Mouse (Mus musculus): ENCODE data around the gene Bckdha. TPM values are rescaled to one million over a fixed set of nuclear protein-coding genes. Genes with fewer than 3 reads are reported as not detected.

The Bckdha gene
- polyA plus RNA-seq, 1 experiment from 2014 or later, result 42.7 TPM

GRCm38 (mm10) chr7:25585351-25586204, 73.2 kb downstream of the Bckdha start:
- H3K4me3 ChIP-seq, result no peak overlapping the region
- H3K36me3 ChIP-seq (replicated peaks), result no peaks in the 10 kb centered on the region
- no peaks in the 10 kb centered on the region for H3K4me1 ChIP-seq
- H3K27ac ChIP-seq, result no peak overlapping the region
- no peak for ATAC-seq (replicated peaks)
- no peak overlapping the region for H3K4me2 ChIP-seq
- H3K9ac ChIP-seq, result no peak overlapping the region
- no peaks in the 10 kb centered on the region for H3K27me3 ChIP-seq (replicated peaks)
- WGBS, result 80% methylated on average over 9 of the region's 9 CpGs
- H3K9me3 ChIP-seq, result no peaks in the 10 kb centered on the region

- ATAC-seq (replicated peaks), result no peak
- no peaks in the 10 kb centered on the region for H3K27me3 ChIP-seq (replicated peaks)
- no peak overlapping the region for H3K27ac ChIP-seq
- H3K9ac ChIP-seq, result no peak overlapping the region
- 93% methylated on average over 5 of the region's 5 CpGs for WGBS
- H3K4me1 ChIP-seq, result no peaks in the 10 kb centered on the region
- no peak overlapping the region for H3K4me2 ChIP-seq
- H3K4me3 ChIP-seq, result no peak overlapping the region
- H3K9me3 ChIP-seq, result no peaks in the 10 kb centered on the region
- no peaks in the 10 kb centered on the region for H3K36me3 ChIP-seq (replicated peaks)
Measured at GRCm38 (mm10) chr7:25584651-25585050, 74.1 kb downstream of the Bckdha start.

- WGBS, result 91% methylated on average over 15 of the region's 15 CpGs
- ATAC-seq (replicated peaks), result no peak
Measured at GRCm38 (mm10) chr7:25582301-25582810, 76.4 kb downstream of the Bckdha start.

More at GRCm38 (mm10) chr7:25582301-25582810, 76.4 kb downstream of the Bckdha start:
- H3K27ac ChIP-seq, result no peak overlapping the region
- no peaks in the 10 kb centered on the region for H3K9me3 ChIP-seq
- no peaks in the 10 kb centered on the region for H3K27me3 ChIP-seq (replicated peaks)
- H3K9ac ChIP-seq, result no peak overlapping the region
- no peak overlapping the region for H3K4me3 ChIP-seq
- no peak overlapping the region for H3K4me2 ChIP-seq
- H3K36me3 ChIP-seq (replicated peaks), result no peaks in the 10 kb centered on the region
- no peaks in the 10 kb centered on the region for H3K4me1 ChIP-seq

Other genes with a start within 250 kb of the Bckdha start
- 0.79 and 0.93 TPM in 2 replicates for gene Cxcl17, start 246.1 kb downstream of the Bckdha start, polyA plus RNA-seq (2015; fragmentation: Nextera tagmentation; extraction: Ambion mirVana)
- gene Ceacam1, start 181.4 kb downstream of the Bckdha start, polyA plus RNA-seq (2015; fragmentation: Nextera tagmentation; extraction: Ambion mirVana), result 0.88 and 1.1 TPM in 2 replicates
- gene Ceacam2, start 119.1 kb downstream of the Bckdha start, polyA plus RNA-seq (2015; fragmentation: Nextera tagmentation; extraction: Ambion mirVana), result 0.13 and 0.34 TPM in 2 replicates
- not detected in 2 replicates for gene Erich4, start 43.1 kb downstream of the Bckdha start, polyA plus RNA-seq (2015; fragmentation: Nextera tagmentation; extraction: Ambion mirVana)
- 44.2 and 45.3 TPM in 2 replicates for gene Dmac2, start 39.6 kb downstream of the Bckdha start, polyA plus RNA-seq (2015; fragmentation: Nextera tagmentation; extraction: Ambion mirVana)
- 0.68 and 0.88 TPM in 2 replicates for gene B3gnt8, start 32.3 kb downstream of the Bckdha start, polyA plus RNA-seq (2015; fragmentation: Nextera tagmentation; extraction: Ambion mirVana)
- 41.0 and 44.9 TPM in 2 replicates for gene Exosc5, start 183 bp upstream of the Bckdha start, polyA plus RNA-seq (2015; fragmentation: Nextera tagmentation; extraction: Ambion mirVana)
- 53.5 and 54.0 TPM in 2 replicates for gene Tmem91, start 16.2 kb upstream of the Bckdha start, polyA plus RNA-seq (2015; fragmentation: Nextera tagmentation; extraction: Ambion mirVana)
- 47.3 and 50.9 TPM in 2 replicates for gene B9d2, start 21.8 kb upstream of the Bckdha start, polyA plus RNA-seq (2015; fragmentation: Nextera tagmentation; extraction: Ambion mirVana)
- gene Tgfb1, start 28.0 kb upstream of the Bckdha start, polyA plus RNA-seq (2015; fragmentation: Nextera tagmentation; extraction: Ambion mirVana), result 0.56 and 1.0 TPM in 2 replicates
- 39.5 and 40.2 TPM in 2 replicates for gene Ccdc97, start 60.1 kb upstream of the Bckdha start, polyA plus RNA-seq (2015; fragmentation: Nextera tagmentation; extraction: Ambion mirVana)
- 43.6 and 44.4 TPM in 2 replicates for gene Hnrnpul1, start 95.8 kb upstream of the Bckdha start, polyA plus RNA-seq (2015; fragmentation: Nextera tagmentation; extraction: Ambion mirVana)
- gene Axl, start 129.7 kb upstream of the Bckdha start, polyA plus RNA-seq (2015; fragmentation: Nextera tagmentation; extraction: Ambion mirVana), result 20.2 and 22.2 TPM in 2 replicates
- 1.9 and 2.2 TPM in 2 replicates for gene Cyp2s1, start 157.9 kb upstream of the Bckdha start, polyA plus RNA-seq (2015; fragmentation: Nextera tagmentation; extraction: Ambion mirVana)
- not detected in 2 replicates for gene Cyp2b10, start 238.6 kb upstream of the Bckdha start, polyA plus RNA-seq (2015; fragmentation: Nextera tagmentation; extraction: Ambion mirVana)

Data from midbrain, embryonic 15.5 days (tissue).